Mouse (Mus musculus) heart, embryonic 12.5 days (tissue): Measurements from ENCODE around the gene Nat8f2. TPM values are rescaled to one million over a fixed set of nuclear protein-coding genes. Genes with fewer than 3 reads are reported as not detected.
"Not testable (repeated sequence)": the region's sequence is repeated elsewhere in the genome, so short reads cannot be mapped to it uniquely, and the experiment has no call there.

ENCODE experiments used
- ATAC-seq: fragments of 200-750 bp; cut with Nextera tagmentation; 2 replicates; pipeline ENCODE4 v1.8.0; 2017; ENCODE audit warnings: moderate TSS enrichment, moderate library complexity; ENCODE audit not compliant: insufficient number of reproducible peaks, low FRiP score
- H3K27ac ChIP-seq: fragments of 300-500 bp; sonication (generic); 2 replicates; pipeline ENCODE4 v1.5.1; 2016; ENCODE audit warnings: mild to moderate bottlenecking, moderate library complexity; ENCODE audit not compliant: poor library complexity, severe bottlenecking
- H3K27me3 ChIP-seq: fragments of 300-500 bp; sonication (generic); replicated peaks from 2 replicates; pipeline ENCODE4 v1.6.1; 2016; ENCODE audit warnings: mild to moderate bottlenecking, moderate library complexity
- H3K36me3 ChIP-seq: fragments of 300-500 bp; sonication (generic); 2 replicates; pipeline ENCODE4 v1.6.1; 2016; ENCODE audit warnings: mild to moderate bottlenecking, moderate library complexity
- H3K4me1 ChIP-seq: fragments of 300-500 bp; sonication (generic); replicated peaks from 2 replicates; pipeline ENCODE4 v1.6.1; 2016; ENCODE audit warnings: mild to moderate bottlenecking
- H3K4me2 ChIP-seq: fragments of 300-500 bp; sonication (generic); 2 replicates; pipeline ENCODE4 v1.6.1; 2016; ENCODE audit warnings: mild to moderate bottlenecking, moderate library complexity
- H3K4me3 ChIP-seq: fragments of 300-500 bp; sonication (generic); 2 replicates; pipeline ENCODE4 v1.5.1; 2016; ENCODE audit warnings: mild to moderate bottlenecking
- H3K9ac ChIP-seq: fragments of 300-500 bp; sonication (generic); 2 replicates; pipeline ENCODE4 v1.6.1; 2016; ENCODE audit warnings: mild to moderate bottlenecking, moderate library complexity
- H3K9me3 ChIP-seq: fragments of 300-500 bp; sonication (generic); replicated peaks from 2 replicates; pipeline ENCODE4 v1.6.1; 2016; ENCODE audit warnings: mild to moderate bottlenecking, moderate library complexity
- WGBS: fragments of 180-500 bp; shearing (Covaris S2); methylation state at CpG from one replicate; pipeline ENCODE4 v1.1.7; 2016; 5-methylcytosine and 5-hydroxymethylcytosine counted together
- polyA plus RNA-seq: library from polyadenylated mRNA; unstranded; fragments of >200 nt; fragmentation: Nextera tagmentation; extraction: Ambion mirVana; gene quantifications from 2 replicates; pipeline ENCODE4 v1.2.1, GENCODE M21; 2016

The Nat8f2 gene
- polyA plus RNA-seq, 1 experiment from 2014 or later = not detected

GRCm38 (mm10) chr6:85863136-85863535 is 5.8 kb downstream of the Nat8f2 start:
- whole genome bisulfite sequencing = 77% methylated on average over 2 of the region's 2 CpGs
- Histone ChIP-seq H3K27me3 (no peaks in the 10 kb centered on the region), H3K4me3 (no peak overlapping the region), H3K4me2 (no peak overlapping the region), H3K36me3 (no peaks in the 10 kb centered on the region), H3K27ac (no peak overlapping the region), H3K4me1 (no peaks in the 10 kb centered on the region), H3K9me3 (no peaks in the 10 kb centered on the region), H3K9ac (no peak overlapping the region)
- ATAC-seq = no peak

- WGBS = 66% methylated on average over 3 of the region's 3 CpGs
- ATAC-seq = no peak
- Histone ChIP-seq H3K36me3 (no peaks in the 10 kb centered on the region), H3K9me3 (no peaks in the 10 kb centered on the region), H3K4me2 (no peak overlapping the region), H3K27ac (no peak overlapping the region), H3K4me3 (no peak overlapping the region), H3K27me3 (no peaks in the 10 kb centered on the region), H3K4me1 (no peaks in the 10 kb centered on the region), H3K9ac (no peak overlapping the region)
These were observed 6.4 kb downstream of the Nat8f2 start for GRCm38 (mm10) chr6:85862565-85862964.

- H3K9ac ChIP-seq = no peak overlapping the region
- no peak overlapping the region for H3K4me3 ChIP-seq
- no peak overlapping the region for H3K4me2 ChIP-seq
- no peaks in the 10 kb centered on the region for H3K27me3 ChIP-seq
- H3K36me3 ChIP-seq = no peaks in the 10 kb centered on the region
- 88% methylated on average over 3 of the region's 3 CpGs for WGBS
- H3K9me3 ChIP-seq = no peaks in the 10 kb centered on the region
- no peaks in the 10 kb centered on the region for H3K4me1 ChIP-seq
- no peak for ATAC-seq
- H3K27ac ChIP-seq = no peak overlapping the region
These were observed 7.7 kb downstream of the Nat8f2 start for GRCm38 (mm10) chr6:85861247-85861646.

GRCm38 (mm10) chr6:85856194-85856678 is 12.7 kb downstream of the Nat8f2 start:
- Histone ChIP-seq H3K9ac (no peak overlapping the region), H3K4me2 (no peak overlapping the region), H3K36me3 (no peaks in the 10 kb centered on the region), H3K27me3 (no peaks in the 10 kb centered on the region), H3K9me3 (no peaks in the 10 kb centered on the region), H3K4me1 (no peaks in the 10 kb centered on the region), H3K4me3 (no peak overlapping the region), H3K27ac (no peak overlapping the region)
- no peak for ATAC-seq
- 59% methylated on average over 1 of the region's 1 CpGs for WGBS

- ATAC-seq = no peak
- Histone ChIP-seq H3K9ac (no peak overlapping the region), H3K27me3 (no peaks in the 10 kb centered on the region), H3K36me3 (no peaks in the 10 kb centered on the region), H3K4me3 (no peak overlapping the region), H3K4me1 (no peaks in the 10 kb centered on the region), H3K27ac (no peak overlapping the region), H3K4me2 (no peak overlapping the region), H3K9me3 (no peaks in the 10 kb centered on the region)
- WGBS = 78% methylated on average over 3 of the region's 3 CpGs
These were observed 15.5 kb downstream of the Nat8f2 start for GRCm38 (mm10) chr6:85853481-85853880.

GRCm38 (mm10) chr6:85851062-85851773 is 17.7 kb downstream of the Nat8f2 start:
- no peak for ATAC-seq

GRCm38 (mm10) chr6:85849240-85849639 is 19.7 kb downstream of the Nat8f2 start:
- Histone ChIP-seq H3K4me1 (no peaks in the 10 kb centered on the region), H3K27me3 (no peaks in the 10 kb centered on the region), H3K4me2 (no peak overlapping the region), H3K27ac (no peak overlapping the region), H3K4me3 (no peak overlapping the region), H3K9me3 (no peaks in the 10 kb centered on the region; the same call in 1 of the 2 replicates), H3K9ac (no peak overlapping the region), H3K36me3 (no peaks in the 10 kb centered on the region)
- no peak for ATAC-seq
- WGBS = 32% methylated on average over 2 of the region's 2 CpGs

More at GRCm38 (mm10) chr6:85851062-85851773, 17.7 kb downstream of the Nat8f2 start:
- H3K9me3 ChIP-seq = no peaks in the 10 kb centered on the region
- H3K4me3 ChIP-seq = no peak overlapping the region
- no peaks in the 10 kb centered on the region for H3K27me3 ChIP-seq
- no peak overlapping the region for H3K27ac ChIP-seq
- 77% methylated on average over 7 of the region's 7 CpGs for WGBS
- no peaks in the 10 kb centered on the region for H3K4me1 ChIP-seq
- H3K36me3 ChIP-seq = no peaks in the 10 kb centered on the region
- H3K9ac ChIP-seq = no peak overlapping the region
- no peak overlapping the region for H3K4me2 ChIP-seq

GRCm38 (mm10) chr6:85848140-85848539 is 20.8 kb downstream of the Nat8f2 start:
- H3K9ac ChIP-seq = no peak overlapping the region
- ATAC-seq = no peak
- WGBS = 79% methylated on average over 4 of the region's 4 CpGs
- no peaks in the 10 kb centered on the region for H3K27me3 ChIP-seq
- H3K9me3 ChIP-seq = no peaks in the 10 kb centered on the region; the same call in 1 of the 2 replicates
- no peaks in the 10 kb centered on the region for H3K4me1 ChIP-seq
- no peaks in the 10 kb centered on the region for H3K36me3 ChIP-seq
- no peak overlapping the region for H3K4me3 ChIP-seq
- no peak overlapping the region for H3K27ac ChIP-seq
- no peak overlapping the region for H3K4me2 ChIP-seq

GRCm38 (mm10) chr6:85846921-85847320 is 22.0 kb downstream of the Nat8f2 start:
- no peak overlapping the region for H3K27ac ChIP-seq
- H3K36me3 ChIP-seq = no peaks in the 10 kb centered on the region
- no peak for ATAC-seq
- H3K9ac ChIP-seq = no peak overlapping the region
- H3K4me3 ChIP-seq = no peak overlapping the region
- H3K27me3 ChIP-seq = no peaks in the 10 kb centered on the region
- no peaks in the 10 kb centered on the region; the same call in 1 of the 2 replicates for H3K9me3 ChIP-seq
- H3K4me1 ChIP-seq = no peaks in the 10 kb centered on the region
- 35% methylated on average over 1 of the region's 1 CpGs for WGBS
- H3K4me2 ChIP-seq = no peak overlapping the region

- not testable (repeated sequence) for ATAC-seq, H3K4me2 ChIP-seq, H3K27me3 ChIP-seq, H3K9ac ChIP-seq, H3K9me3 ChIP-seq, H3K4me3 ChIP-seq, H3K36me3 ChIP-seq, H3K4me1 ChIP-seq, H3K27ac ChIP-seq
- WGBS = 72% methylated on average over 25 of the region's 25 CpGs
These were observed 25.1 kb downstream of the Nat8f2 start for GRCm38 (mm10) chr6:85843677-85844458.

GRCm38 (mm10) chr6:85839982-85840381 is 29.0 kb downstream of the Nat8f2 start:
- no peak for ATAC-seq
- H3K27ac ChIP-seq = no peak overlapping the region

More at GRCm38 (mm10) chr6:85839982-85840381, 29.0 kb downstream of the Nat8f2 start:
- H3K36me3 ChIP-seq = no peaks in the 10 kb centered on the region
- H3K27me3 ChIP-seq = no peaks in the 10 kb centered on the region
- 58% methylated on average over 4 of the region's 4 CpGs for WGBS
- no peak overlapping the region for H3K4me2 ChIP-seq
- H3K4me1 ChIP-seq = 0 out of 2 replicates have a peak, but pooled peaks cover 2% of the 10 kb centered on the region
- no peak overlapping the region for H3K4me3 ChIP-seq
- no peaks in the 10 kb centered on the region for H3K9me3 ChIP-seq
- no peak overlapping the region for H3K9ac ChIP-seq
